Mouse (Mus musculus): ENCODE measurements at regions not wholly inside any gene's neighbourhood (a gene's known extent, or its start where the extent isn't known, plus 50 kb on each side); places are given as distances from the start of the nearest gene placed in this dataset.
A peak's percentile ranks its signal among the peaks of the same experiment; 100 is the strongest.

- DNase-seq (ENCODE audit: low spot score): no peak
Observed at GRCm38 (mm10) chr14:8946851-8947625, 281.0 kb upstream of the 4930452B06Rik start.

DNA sequence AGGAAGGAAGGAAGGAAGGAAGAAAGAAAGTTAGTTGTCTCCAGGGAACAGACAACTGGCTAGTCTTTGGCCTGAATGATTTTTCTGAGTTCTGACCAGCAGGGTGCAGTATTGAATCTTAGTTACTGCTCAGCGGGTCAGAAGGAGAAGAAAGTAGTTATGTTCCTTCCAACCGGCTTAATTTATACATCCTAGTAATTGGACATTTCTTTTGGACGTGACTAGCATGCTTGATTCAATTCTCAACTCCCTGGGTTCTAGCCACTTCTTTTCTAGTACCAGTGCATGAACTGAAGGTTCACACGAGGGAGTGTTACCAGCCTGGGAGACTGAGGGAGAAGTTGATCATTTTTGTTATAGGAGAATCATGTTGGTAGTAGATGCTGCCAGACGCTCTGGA is 269.1 kb upstream of the 4930452B06Rik start:
- DNase-seq (ENCODE audit: low spot score): peak; percentile 65
